Mouse (Mus musculus) bone marrow, adult 2 months (tissue): ENCODE data around the gene Sec22b. TPM values are rescaled to one million over a fixed set of nuclear protein-coding genes. Genes with fewer than 3 reads are reported as not detected.

Experiments
- H3K27ac ChIP-seq: fragments of 200-500 bp; 2 replicates; pipeline ENCODE4 v1.5.1; 2012; ENCODE audit warnings: low read depth, mild to moderate bottlenecking, control low read depth, inconsistent platforms, low read length; ENCODE audit not compliant: control insufficient read depth, poor library complexity, insufficient read depth
- H3K4me1 ChIP-seq: fragments of 200-500 bp; 2 replicates; pipeline ENCODE4 v1.6.1; 2011; ENCODE audit warnings: low read length; ENCODE audit not compliant: control insufficient read depth, insufficient read depth
- H3K4me3 ChIP-seq: fragments of 200-500 bp; replicated peaks from 2 replicates; pipeline ENCODE3; 2011; ENCODE audit warnings: mild to moderate bottlenecking, low read depth, low read length, control low read depth; ENCODE audit not compliant: control insufficient read depth
- CTCF ChIP-seq: fragments of 200-500 bp; IDR thresholded peaks from 2 replicates; pipeline ENCODE4 v1.5.1; 2011; ENCODE audit warnings: low read length, control low read depth; ENCODE audit not compliant: control insufficient read depth, insufficient read depth
- POLR2A ChIP-seq: fragments of 200-500 bp; IDR thresholded peaks from 2 replicates; pipeline ENCODE4 v1.6.1; 2011; ENCODE audit warnings: low read depth, mild to moderate bottlenecking, control low read depth, low read length, borderline replicate concordance; ENCODE audit not compliant: control insufficient read depth
- WGBS: fragments of 180-500 bp; shearing (Covaris S2); methylation state at CpG from one replicate; pipeline ENCODE4 v1.1.7; 2018; 5-methylcytosine and 5-hydroxymethylcytosine counted together
- polyA plus RNA-seq: library from polyadenylated mRNA; stranded (reverse); fragments of >200 nt; gene quantifications from 2 replicates; pipeline ENCODE4 v1.2.4, GENCODE M21; 2011; ENCODE audit warnings: low replicate concordance; ENCODE audit not compliant: missing spikeins, insufficient read depth, insufficient read length

Sec22b gene
- polyA plus RNA-seq, 1 experiment, result 45.3 TPM

GRCm38 (mm10) chr3:97971117-97971516 lies 70.1 kb downstream of the Sec22b start:
- no peak overlapping the region for H3K4me3 ChIP-seq
- H3K27ac ChIP-seq, result peak overlapping the region; percentile 61
- 2% methylated on average over 7 of the region's 7 CpGs for WGBS
- TF ChIP-seq POLR2A, result no peak
- TF ChIP-seq CTCF, result no peak
- H3K4me1 ChIP-seq, result peaks cover 4% of the 10 kb centered on the region; the same call in 1 of the 2 replicates

DNA sequence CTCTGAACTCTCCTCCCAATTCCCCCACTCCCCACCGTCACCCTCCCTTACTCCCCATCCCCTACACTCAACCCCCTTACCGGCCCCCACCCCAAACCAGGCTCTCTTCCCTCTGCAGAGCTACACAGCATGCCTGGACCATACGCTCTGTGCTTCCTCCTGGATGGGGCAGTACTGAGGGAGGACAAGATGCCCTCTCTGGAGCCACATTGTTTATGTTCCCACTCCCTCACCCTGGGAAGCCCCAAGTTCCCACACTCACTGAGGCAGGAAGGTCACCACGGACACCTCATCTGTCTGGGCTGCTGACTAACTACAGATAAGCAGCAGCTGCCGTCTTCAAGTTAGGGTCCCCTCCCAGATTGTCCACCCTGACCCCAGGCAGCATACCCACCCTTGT lies 71.2 kb downstream of the Sec22b start:
- Histone ChIP-seq H3K4me1 (peaks cover 4% of the 10 kb centered on the region; the same call in 1 of the 2 replicates), H3K27ac (no peak overlapping the region), H3K4me3 (no peak overlapping the region)
- TF ChIP-seq POLR2A (no peak), CTCF (no peak)
- 66% methylated on average over 5 of the region's 5 CpGs for WGBS

GRCm38 (mm10) chr3:97972707-97973106 lies 71.7 kb downstream of the Sec22b start:
- Histone ChIP-seq H3K4me1 (peaks cover 4% of the 10 kb centered on the region; the same call in 1 of the 2 replicates), H3K4me3 (no peak overlapping the region), H3K27ac (no peak overlapping the region)
- 80% methylated on average over 4 of the region's 4 CpGs for WGBS
- TF ChIP-seq POLR2A (no peak), CTCF (no peak)

Other genes with a start within 250 kb of the Sec22b start
- gene Prkab2, start 243.0 kb upstream of the Sec22b start, polyA plus RNA-seq, result 3.1 and 8.4 TPM in 2 replicates
- gene Gm17651, start 226.5 kb upstream of the Sec22b start, polyA plus RNA-seq, result not detected in 2 replicates
- gene Pde4dip, start 12.5 kb upstream of the Sec22b start, polyA plus RNA-seq, result 7.5 and 12.7 TPM in 2 replicates
- gene Notch2, start 112.3 kb downstream of the Sec22b start, polyA plus RNA-seq, result 10.0 and 22.9 TPM in 2 replicates